Mouse (Mus musculus) heart, embryonic 15.5 days (tissue): ENCODE data around the gene Arhgap25. TPM values are rescaled to one million over a fixed set of nuclear protein-coding genes. Genes with fewer than 3 reads are reported as not detected.

ENCODE experiments used
- polyA plus RNA-seq: library from polyadenylated mRNA; unstranded; fragments of >200 nt; fragmentation: Nextera tagmentation; extraction: Ambion mirVana; gene quantifications from 2 replicates; pipeline ENCODE4 v1.2.1, GENCODE M21; 2015

The Arhgap25 gene
- polyA plus RNA-seq, 1 experiment from 2014 or later: 3.5 TPM

Other genes with a start within 250 kb of the Arhgap25 start
- gene Antxr1, start 197.4 kb downstream of the Arhgap25 start, polyA plus RNA-seq: 5.0 and 7.4 TPM in 2 replicates
- gene Gkn1, start 182.3 kb downstream of the Arhgap25 start, polyA plus RNA-seq: not detected in 2 replicates
- not detected in 2 replicates for gene Gkn2, start 159.9 kb downstream of the Arhgap25 start, polyA plus RNA-seq
- gene Gkn3, start 144.3 kb downstream of the Arhgap25 start, polyA plus RNA-seq: 1.4 and 1.9 TPM in 2 replicates
- 3.1 and 4.4 TPM in 2 replicates for gene Bmp10, start 104.3 kb downstream of the Arhgap25 start, polyA plus RNA-seq
- gene Prokr1, start 57.5 kb upstream of the Arhgap25 start, polyA plus RNA-seq: 1.3 and 1.9 TPM in 2 replicates
- 7.0 and 8.7 TPM in 2 replicates for gene Aplf, start 138.9 kb upstream of the Arhgap25 start, polyA plus RNA-seq
- gene Efcc1, start 197.6 kb upstream of the Arhgap25 start, polyA plus RNA-seq: 0.77 and 0.99 TPM in 2 replicates
- 3.9 and 4.2 TPM in 2 replicates for gene Gp9, start 244.8 kb upstream of the Arhgap25 start, polyA plus RNA-seq